Mouse (Mus musculus): ENCODE results near the gene Oas1c.

DNA sequence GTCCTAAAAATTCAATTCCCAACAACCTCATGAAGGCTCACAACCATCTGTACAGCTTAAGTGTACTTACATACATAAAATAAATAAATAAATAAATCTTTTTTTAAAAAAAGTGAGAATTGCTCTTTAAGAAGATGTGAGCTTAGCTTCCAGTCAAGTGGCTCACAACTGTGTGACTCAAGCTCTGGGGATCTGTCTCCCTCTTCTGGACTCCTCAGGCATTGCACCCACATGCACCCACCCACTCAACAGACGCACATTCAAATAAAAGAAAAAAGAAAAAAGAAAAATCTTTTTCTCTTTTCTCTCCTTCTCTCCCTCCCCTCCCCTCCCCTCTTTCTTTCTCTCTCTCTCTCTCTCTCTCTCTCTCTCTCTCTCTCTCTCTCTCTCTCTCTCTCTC, 30.7 kb downstream of the Oas1c start:
- TF ChIP-seq CTCF (IDR thresholded peaks at IDR 0.05; ENCODE audit: low read depth) (peak; percentile 50), EP300 (IDR thresholded peaks at IDR 0.05; ENCODE audit: low read depth) (no peak)
